Mouse (Mus musculus): ENCODE data around the gene Klhl6. TPM values are rescaled to one million over a fixed set of nuclear protein-coding genes. Genes with fewer than 3 reads are reported as not detected.

Gene Klhl6
- total and polyA plus RNA-seq, 3 experiments, result 39.2 to 66.8 (median 65.0) TPM

Other genes starting within 250 kb of the Klhl6 start
- gene B3gnt5, start 222.8 kb downstream of the Klhl6 start, total RNA-seq (2012; rRNA removed), result 1.6 and 1.9 TPM in 2 replicates
- gene B3gnt5, start 222.8 kb downstream of the Klhl6 start, total RNA-seq (2014; rRNA removed), result 6.3 and 6.5 TPM in 2 replicates
- gene B3gnt5, start 222.8 kb downstream of the Klhl6 start, polyA plus RNA-seq (2012; ENCODE audit: insufficient read length, low read depth), result 3.1 and 3.4 TPM in 2 replicates
- gene Klhl24, start 114.5 kb upstream of the Klhl6 start, total RNA-seq (2012; rRNA removed), result 8.1 and 19.6 TPM in 2 replicates
- 31.1 and 33.5 TPM in 2 replicates for gene Klhl24, start 114.5 kb upstream of the Klhl6 start, total RNA-seq (2014; rRNA removed)
- gene Klhl24, start 114.5 kb upstream of the Klhl6 start, polyA plus RNA-seq (2012; ENCODE audit: insufficient read length, low read depth), result 14.9 and 15.9 TPM in 2 replicates
- 33.2 and 33.5 TPM in 2 replicates for gene Yeats2, start 158.0 kb upstream of the Klhl6 start, total RNA-seq (2012; rRNA removed)
- 23.6 and 24.0 TPM in 2 replicates for gene Yeats2, start 158.0 kb upstream of the Klhl6 start, total RNA-seq (2014; rRNA removed)
- 37.1 and 42.6 TPM in 2 replicates for gene Yeats2, start 158.0 kb upstream of the Klhl6 start, polyA plus RNA-seq (2012; ENCODE audit: insufficient read length, low read depth)